Mouse (Mus musculus) thymus, postnatal 10 days (tissue): ENCODE results near the gene Rbl2.

Experiments
- DNase-seq, 2 experiments: peaks; one replicate each; pipeline ENCODE4 v3.0.0; 2021; ENCODE audit warnings: low spot score in 2 of 2

The Rbl2 gene

GRCm38 (mm10) chr8:91170152-91170551 lies 100.3 kb downstream of the Rbl2 start:
- no peak for DNase-seq

- no peak for DNase-seq
These were observed 101.1 kb downstream of the Rbl2 start for GRCm38 (mm10) chr8:91170914-91171313.

- DNase-seq, result no peak
These were observed 101.7 kb downstream of the Rbl2 start for GRCm38 (mm10) chr8:91171605-91172004.
